Mouse (Mus musculus) thymus, adult 18-20 months (tissue): ENCODE results near the gene Fcer1g.

Source experiments
- DNase-seq, 2 experiments: peaks; one replicate each; pipeline ENCODE4 v3.0.0; 2022; ENCODE audit warnings: mixed read lengths in 2 of 2

The Fcer1g gene

GRCm38 (mm10) chr1:171183025-171183424 lies 51.1 kb downstream of the Fcer1g start:
- no peak for DNase-seq
